Mouse (Mus musculus) skeletal muscle tissue, postnatal 0 days (tissue): Measurements from ENCODE around the gene Col4a5. TPM values are rescaled to one million over a fixed set of nuclear protein-coding genes. Genes with fewer than 3 reads are reported as not detected.

Source experiments
- polyA plus RNA-seq: library from polyadenylated mRNA; unstranded; fragments of >200 nt; fragmentation: Nextera tagmentation; extraction: Ambion mirVana; gene quantifications from 2 replicates; pipeline ENCODE4 v1.2.1, GENCODE M21; 2015

Col4a5 gene
- 1.7 and 2.1 TPM in 2 replicates for polyA plus RNA-seq

DNA sequence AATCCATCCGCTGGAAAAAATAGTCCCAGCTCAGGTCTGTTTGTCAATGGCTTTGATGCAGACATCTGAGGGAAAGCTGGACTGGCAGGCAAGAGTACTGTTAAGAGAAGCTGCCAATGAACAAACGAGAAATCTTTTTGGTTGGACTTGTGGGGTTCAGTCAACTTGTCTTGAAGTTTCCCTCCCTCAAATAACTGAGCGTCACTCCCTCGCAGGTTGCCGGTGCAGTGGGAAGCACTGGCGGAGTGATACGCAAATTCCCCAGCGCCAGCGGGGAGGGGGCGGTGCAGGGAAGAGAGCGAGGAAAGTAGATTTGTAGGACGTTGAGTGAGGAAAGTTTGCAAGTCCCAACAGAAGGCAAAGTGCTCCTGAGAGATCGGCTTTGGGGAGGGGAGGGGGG is at the start of gene Col4a5:
Gene Col4a5 (plus strand): TSS at position 276 of the 400 bp plus-strand sequence.

GRCm38 (mm10) chrX:141473470-141474302 is 1.5 kb upstream of the Col4a5 start, which contains the start of gene Col4a6:
Gene Col4a6, minus strand, starts transcription at chrX:141474076.

DNA sequence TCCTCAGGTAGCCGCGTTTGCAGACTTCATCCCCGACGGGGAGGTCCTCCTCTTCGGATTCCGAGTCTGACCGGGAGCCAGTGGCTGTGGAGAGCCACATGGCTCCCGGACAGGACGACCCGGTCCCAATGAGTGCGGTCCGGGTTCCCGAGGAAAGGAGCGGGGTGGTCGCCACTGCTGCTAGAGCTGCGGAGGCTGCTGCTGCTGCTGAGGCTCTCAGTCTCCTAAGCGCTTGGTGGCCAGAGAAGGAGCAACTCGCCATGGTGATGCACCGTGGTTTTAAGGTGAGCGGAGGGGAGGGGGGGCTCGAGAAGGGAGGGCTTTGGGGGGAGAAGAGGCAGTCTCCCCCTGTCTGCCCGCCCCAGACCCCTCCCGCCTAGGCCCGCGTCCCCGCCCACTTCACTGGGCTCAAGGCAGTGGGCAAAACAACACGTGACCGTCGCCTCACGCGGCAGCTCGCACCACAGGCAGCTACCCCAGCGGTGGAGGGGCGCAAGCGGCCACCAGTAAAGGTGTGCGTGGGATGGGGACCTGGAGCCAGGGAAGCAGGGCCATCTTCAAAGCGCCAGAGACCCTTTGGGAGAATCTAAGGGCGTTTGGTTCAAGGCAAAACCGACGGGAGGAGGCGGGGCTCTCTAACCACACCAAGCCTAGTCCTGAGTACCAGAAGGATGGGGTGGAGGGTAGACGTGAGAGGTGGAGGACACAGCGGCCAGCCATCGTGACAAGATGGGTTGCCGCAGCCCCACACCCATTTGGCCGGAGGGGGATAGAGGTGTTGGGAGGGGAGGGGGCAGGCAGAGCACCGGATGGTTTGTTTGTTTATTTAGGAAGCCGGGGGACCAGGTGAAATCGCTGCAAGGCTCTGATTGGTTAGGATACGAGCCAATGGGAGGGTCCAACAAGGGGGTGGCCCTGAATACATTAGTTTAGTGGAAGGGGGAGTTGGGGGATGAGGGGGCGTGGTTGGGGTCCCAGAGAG is 250.0 kb downstream of the Col4a5 start, which contains the start of gene Irs4:
Gene Irs4 (minus strand): TSS at position 327 of the 982 bp plus-strand sequence.

Other genes starting within 250 kb of the Col4a5 start
- 0.05 and 0.10 TPM in 2 replicates for gene Col4a6, start 1.3 kb upstream of the Col4a5 start, polyA plus RNA-seq
- gene Irs4, start 249.9 kb downstream of the Col4a5 start, polyA plus RNA-seq, result 0.07 and 0.12 TPM in 2 replicates